Mouse (Mus musculus) erythroblast, adult 5-6 weeks (primary cell): Measurements from ENCODE around the gene Scaf4. TPM values are rescaled to one million over a fixed set of nuclear protein-coding genes. Genes with fewer than 3 reads are reported as not detected.

Experiments used
- ATAC-seq: replicated peaks from 2 replicates; pipeline ENCODE4 v1.8.0; 2016; ENCODE audit warnings: moderate number of reproducible peaks, mild to moderate bottlenecking, moderate TSS enrichment, inconsistent platforms; ENCODE audit not compliant: poor library complexity, low FRiP score, severe bottlenecking
- total RNA-seq, 2 experiments: library from RNA; stranded (forward) in 1 of 2; stranded (reverse) in 1 of 2; fragments of 150-400 nt in 1 of 2; fragments of 200-764, 138-1000 nt in 1 of 2; gene quantifications; 2 replicates each; pipeline versions ENCODE4 v1.2.3 to v1.2.4; 2015 to 2017; ENCODE audit warnings: low replicate concordance in 2 of 2

Gene Scaf4
- total RNA-seq, 2 experiments from 2014 or later, result 10.2 to 23.8 TPM

GRCm38 (mm10) chr16:90177425-90177824, 106.9 kb downstream of the Scaf4 start:
- no peak for ATAC-seq

- no peak for ATAC-seq
Measured at GRCm38 (mm10) chr16:90176472-90176871, 107.8 kb downstream of the Scaf4 start.

Other genes starting within 250 kb of the Scaf4 start
- 29.0 and 29.7 TPM in 2 replicates for gene Tiam1, start 140.7 kb downstream of the Scaf4 start, total RNA-seq (2015; ENCODE audit: low replicate concordance)
- 14.4 and 15.7 TPM in 2 replicates for gene Tiam1, start 140.7 kb downstream of the Scaf4 start, total RNA-seq (2017; ENCODE audit: low replicate concordance)
- 182 and 255 TPM in 2 replicates for gene Sod1, start 63.7 kb downstream of the Scaf4 start, total RNA-seq (2015; ENCODE audit: low replicate concordance)
- gene Sod1, start 63.7 kb downstream of the Scaf4 start, total RNA-seq (2017; ENCODE audit: low replicate concordance), result 152 and 196 TPM in 2 replicates
- not detected in 2 replicates for gene Hunk, start 101.5 kb upstream of the Scaf4 start, total RNA-seq (2015; ENCODE audit: low replicate concordance)
- gene Hunk, start 101.5 kb upstream of the Scaf4 start, total RNA-seq (2017; ENCODE audit: low replicate concordance), result 0.60 TPM in 1 of 2 replicates, not detected in the other